In genomic region chr7:113723905-113724304, GRCm38 (mm10) we compare ENCODE assay signal across 24 mouse cellular contexts. TPM values are rescaled to one million over a fixed set of nuclear protein-coding genes. Genes with fewer than 3 reads are reported as not detected.
DNase-seq lines count a peak whose midpoint lies in the region; ATAC-seq and TF ChIP-seq lines count a peak whose summit lies in the region.
"Had no signal": no experiment of that assay in that cellular context is flagged by ENCODE, and none has a peak within 500 bp of the region (broad histone marks: within the 10 kb centered on the region; RNA-seq: fewer than 3 reads in every experiment).

No protein-coding gene starts in this region.

- H3K27me3 ChIP-seq in CH12.LX (replicated peaks) (peaks cover 2% of the 10 kb centered on the region), MEL (ENCODE audit: control insufficient read depth in 1 of 2, insufficient read depth in 2 of 2, low read length in 2 of 2) (no peaks in the 10 kb centered on the region)
- no peaks in the 10 kb centered on the region for H3K27me3 ChIP-seq in stomach, postnatal 0 days (ENCODE audit: control insufficient read depth, insufficient read depth, low read length)

- H3K4me1 ChIP-seq in CH12.LX (ENCODE audit: control insufficient read depth in 1 of 2, insufficient read depth in 2 of 2) (no peaks in the 10 kb centered on the region), ES-E14 (ENCODE audit: control insufficient read depth in 2 of 2, insufficient read depth in 2 of 2, low read length in 2 of 2, poor library complexity in 1 of 2) (no peaks in the 10 kb centered on the region), MEL (ENCODE audit: control insufficient read depth in 1 of 2, insufficient read depth in 2 of 2, low read length in 2 of 2) (no peaks in the 10 kb centered on the region)
- H3K4me1 ChIP-seq in stomach, postnatal 0 days (replicated peaks; ENCODE audit: control insufficient read depth, insufficient read depth), result no peaks in the 10 kb centered on the region

- dilution Hi-C loops in CH12.LX (cut with MboI; ENCODE audit: extremely low pct_ligation_motif_present, extremely low pct_unique_long_range_greater_than_20kb, low sequenced_read_pairs), result no loop called here

- H3K9me3 ChIP-seq in CH12.LX (replicated peaks; ENCODE audit: low read length) (no peaks in the 10 kb centered on the region), ES-E14 (ENCODE audit: control insufficient read depth, insufficient read depth, low read depth, low read length) (no peaks in the 10 kb centered on the region), MEL (replicated peaks; ENCODE audit: insufficient read depth, low read length) (no peaks in the 10 kb centered on the region)
- no peaks in the 10 kb centered on the region for H3K9me3 ChIP-seq in stomach, postnatal 0 days (ENCODE audit: control insufficient read depth, low read length)
- H3K9me3 ChIP-seq: G1E had no signal

- ATAC-seq in stomach, postnatal 0 days (ENCODE audit: low FRiP score, low TSS enrichment), result no peak
- ATAC-seq: activated CD4-positive, CD25-positive, alpha-beta regulatory T cell, adult 4 months; CD4-positive, CD25-positive, alpha-beta regulatory T cell, adult 4 months; Patski had no signal

- DNase-seq in heart, adult 11 months, result peak; percentile 11
- no peak for DNase-seq in heart, adult 8-10 months (ENCODE audit: low spot score)
- no peak for DNase-seq in CH12.LX (ENCODE audit: extremely low read depth)
- no peak for DNase-seq in ES-E14 (ENCODE audit: low read depth, low spot score)
- DNase-seq in MEL (ENCODE audit: low read depth, low spot score), result no peak
- DNase-seq in urinary bladder, postnatal 14 days (ENCODE audit: low spot score), result no peak
- no peak for DNase-seq in stomach, postnatal 0 days (ENCODE audit: low spot score)
- no peak for DNase-seq in spleen, adult 12 weeks (ENCODE audit: low spot score)
- DNase-seq: adrenal gland, adult 2 months; adrenal gland, adult 8-10 months; adrenal gland, postnatal 10 days; adrenal gland, postnatal 14 days; adrenal gland, postnatal 25 days; adrenal gland, postnatal 36 days; B cell, adult 2 months; cerebellum, adult 11 months; cerebellum, adult 11-12 months; cerebellum, adult 18-20 months; cerebellum, adult 2 months; cerebellum, adult 8-10 months had no signal

- H3K4me3 ChIP-seq in CH12.LX (replicated peaks in 1 of 3; ENCODE audit: low read depth in 2 of 3, low read length in 2 of 3, poor library complexity in 1 of 3) (no peak overlapping the region), ES-E14 (ENCODE audit: insufficient read depth in 1 of 2, low read depth in 1 of 2, low read length in 2 of 2, poor library complexity in 1 of 2, severe bottlenecking in 1 of 2) (no peak overlapping the region), MEL (ENCODE audit: control insufficient read depth in 1 of 2, insufficient read depth in 1 of 2, low read depth in 2 of 2, low read length in 2 of 2) (no peak overlapping the region)
- H3K4me3 ChIP-seq in stomach, postnatal 0 days (ENCODE audit: low read depth, low read length), result no peak overlapping the region

- in situ Hi-C loops in CH12.LX (cut with MboI; ENCODE audit: low pct_ligation_motif_present, low pct_unique_long_range_greater_than_20kb, low sequenced_read_pairs), result loop anchor here (25.0 kb wide), 1 partner anchor 112 kb away; no protein-coding TSS in a partner anchor
- in situ Hi-C loops in ES-E14 (cut with MboI; ENCODE audit: low sequenced_read_pairs in 2 of 2, unreplicated experiment in 2 of 2), result no loop called here

- no peak overlapping the region for H3K4me2 ChIP-seq in CH12.LX (ENCODE audit: insufficient read depth, low read depth, poor library complexity, severe bottlenecking)
- H3K4me2 ChIP-seq in stomach, postnatal 0 days (replicated peaks; ENCODE audit: low read depth), result no peak overlapping the region

- no peaks in the 10 kb centered on the region for H3K36me3 ChIP-seq in CH12.LX (replicated peaks in 1 of 2; ENCODE audit: control insufficient read depth in 1 of 2, insufficient read depth in 1 of 2, low read length in 1 of 2)
- no peaks in the 10 kb centered on the region for H3K36me3 ChIP-seq in ES-E14 (ENCODE audit: control insufficient read depth, insufficient read depth, low read length, poor library complexity, severe bottlenecking)
- H3K36me3 ChIP-seq in MEL (ENCODE audit: control insufficient read depth in 1 of 2, insufficient read depth in 2 of 2, low read length in 2 of 2), result no peaks in the 10 kb centered on the region
- no peaks in the 10 kb centered on the region for H3K36me3 ChIP-seq in stomach, postnatal 0 days (ENCODE audit: control insufficient read depth, insufficient read depth, low read length)
- H3K36me3 ChIP-seq: G1E had no signal

- no peak overlapping the region for H3K9ac ChIP-seq in CH12.LX (ENCODE audit: insufficient read depth, low read depth)
- no peak overlapping the region for H3K9ac ChIP-seq in ES-E14 (ENCODE audit: insufficient read depth, low read depth, low read length, poor library complexity, severe bottlenecking)
- no peak overlapping the region for H3K9ac ChIP-seq in MEL (ENCODE audit: control insufficient read depth, low read depth, low read length, poor library complexity, severe bottlenecking)
- H3K9ac ChIP-seq in stomach, postnatal 0 days (ENCODE audit: low read length), result no peak overlapping the region

- no peaks in the 10 kb centered on the region for H3K79me2 ChIP-seq in CH12.LX (replicated peaks; ENCODE audit: control insufficient read depth, extremely low read depth, insufficient read depth, poor library complexity, severe bottlenecking)
- H3K79me2 ChIP-seq in MEL (ENCODE audit: control insufficient read depth, insufficient read depth, low read length, poor library complexity), result no peaks in the 10 kb centered on the region

- TF ChIP-seq CTCF in CH12.LX (conservative IDR thresholded peaks at IDR 0.05 in 1 of 2, IDR thresholded peaks at IDR 0.05 in 1 of 2; ENCODE audit: low read depth in 2 of 2, low read length in 2 of 2) (no peak), MEL (IDR thresholded peaks at IDR 0.05 in 2 of 3, conservative IDR thresholded peaks at IDR 0.05 in 1 of 3; ENCODE audit: control insufficient read depth in 1 of 3, insufficient read depth in 1 of 3, low read depth in 2 of 3, low read length in 3 of 3, poor library complexity in 1 of 3, severe bottlenecking in 1 of 3) (no peak)
- no peak for TF ChIP-seq CTCF in stomach, postnatal 0 days (IDR thresholded peaks at IDR 0.05; ENCODE audit: low read depth)

- TF ChIP-seq EP300 in CH12.LX (IDR thresholded peaks at IDR 0.05; ENCODE audit: low read length) (no peak), MEL (IDR thresholded peaks at IDR 0.05; ENCODE audit: low read depth in 1 of 2, low read length in 2 of 2) (no peak)
- TF ChIP-seq EP300 in stomach, postnatal 0 days (optimal IDR thresholded peaks at IDR 0.05), result no peak

- WGBS in stomach, postnatal 0 days, result 67% methylated on average over 3 of the region's 3 CpGs

- H3K27ac ChIP-seq in CH12.LX (ENCODE audit: insufficient read depth, low read depth) (no peak overlapping the region), ES-E14 (ENCODE audit: insufficient read depth, low read depth, low read length, poor library complexity, severe bottlenecking) (no peak overlapping the region), MEL (ENCODE audit: control insufficient read depth, low read depth, low read length) (no peak overlapping the region)
- H3K27ac ChIP-seq in stomach, postnatal 0 days (replicated peaks), result no peak overlapping the region

- TF ChIP-seq RAD21 in CH12.LX (IDR thresholded peaks at IDR 0.05; ENCODE audit: low read depth, low read length), result no peak
- no peak for TF ChIP-seq RAD21 in MEL (IDR thresholded peaks at IDR 0.05; ENCODE audit: low read depth, low read length)

- TF ChIP-seq POLR2A in CH12.LX (IDR thresholded peaks at IDR 0.05; ENCODE audit: low read depth, low read length), result no peak
- TF ChIP-seq POLR2A in MEL (IDR thresholded peaks at IDR 0.05; ENCODE audit: control insufficient read depth in 1 of 2, insufficient read depth in 1 of 2, low read depth in 1 of 2, low read length in 2 of 2, poor library complexity in 1 of 2), result no peak

TF ChIP-seq in CH12.LX, 34 proteins besides CTCF, POLR2A, EP300 and RAD21:
- TF ChIP-seq GABPA (IDR thresholded peaks at IDR 0.05; ENCODE audit: insufficient replicate concordance, low read depth, low read length), result no peak
- TF ChIP-seq MAFK (IDR thresholded peaks at IDR 0.05; ENCODE audit: insufficient replicate concordance, low read length), result peak; percentile 94

TF ChIP-seq in ES-E14, 5 proteins besides CTCF, POLR2A, EP300 and RAD21:
- TF ChIP-seq HCFC1 (IDR thresholded peaks at IDR 0.05; ENCODE audit: borderline replicate concordance, insufficient read depth, low read length) (no peak), MAFK (IDR thresholded peaks at IDR 0.05; ENCODE audit: insufficient read depth, low read depth, low read length) (peak; percentile 94)

TF ChIP-seq in MEL, 35 proteins besides CTCF, POLR2A, EP300 and RAD21:
- TF ChIP-seq ELF1 (IDR thresholded peaks at IDR 0.05; ENCODE audit: low read depth, low read length) (no peak), MAFK (IDR thresholded peaks at IDR 0.05; ENCODE audit: borderline replicate concordance, low read depth, low read length) (0 out of 2 replicates have a peak, but pooled peaks have one; percentile 59), ZNF384 (IDR thresholded peaks at IDR 0.05; ENCODE audit: low read depth, low read length) (no peak)

RNA-seq across cellular contexts. Expression of gene Spon1, which starts 41.9 kb away (rescaled TPM):
- 10 to 100 TPM in 3 of 4 experiments, 1 to 10 TPM in 1; 7.6 to 12.9 (median 11.5) TPM for total RNA-seq in heart, adult 8-10 months (2022)
- total RNA-seq in CH12.LX (2012; rRNA removed), result not detected in 2 replicates
- not detected in 2 replicates for total RNA-seq in CH12.LX (2014; rRNA removed)
- polyA plus RNA-seq in CH12.LX (2012; ENCODE audit: insufficient read length, low read depth), result 0.04 TPM in 1 of 2 replicates, not detected in the other
- 0.13 and 0.26 TPM in 2 replicates for total RNA-seq in ES-E14 (2012; rRNA removed)
- not detected in 2 replicates for total RNA-seq in MEL (2012; rRNA removed)
- polyA plus RNA-seq in MEL (2012; ENCODE audit: insufficient read depth in 1 of 2, insufficient read length in 2 of 2, low read depth in 1 of 2, low replicate concordance in 2 of 2, missing spikeins in 1 of 2), result not detected
- polyA plus RNA-seq in stomach, postnatal 0 days (2015; fragmentation: Nextera tagmentation; extraction: Ambion mirVana), result 3.1 and 4.0 TPM in 2 replicates
- polyA plus RNA-seq: G1E had no signal
